Mouse (Mus musculus) heart, adult 18-20 months (tissue): ENCODE results near the gene Plppr4. TPM values are rescaled to one million over a fixed set of nuclear protein-coding genes. Genes with fewer than 3 reads are reported as not detected.

ENCODE experiments used
- DNase-seq, 2 experiments: peaks; one replicate each; pipeline ENCODE4 v3.0.0; 2021 to 2022; ENCODE audit warnings: mixed read lengths in 1 of 2
- microRNA-seq, 2 experiments: library from miRNA; unstranded; fragments of <30 nt; microRNA quantifications; one replicate each; pipeline ENCODE4 v1.2.0; 2022
- total RNA-seq, 2 experiments: library from RNA; stranded (reverse); gene quantifications; 2 replicates each; pipeline ENCODE4 v1.2.3; 2021

Plppr4 gene
- total RNA-seq, 2 experiments from 2014 or later = 0.07 to 0.10 TPM

DNA sequence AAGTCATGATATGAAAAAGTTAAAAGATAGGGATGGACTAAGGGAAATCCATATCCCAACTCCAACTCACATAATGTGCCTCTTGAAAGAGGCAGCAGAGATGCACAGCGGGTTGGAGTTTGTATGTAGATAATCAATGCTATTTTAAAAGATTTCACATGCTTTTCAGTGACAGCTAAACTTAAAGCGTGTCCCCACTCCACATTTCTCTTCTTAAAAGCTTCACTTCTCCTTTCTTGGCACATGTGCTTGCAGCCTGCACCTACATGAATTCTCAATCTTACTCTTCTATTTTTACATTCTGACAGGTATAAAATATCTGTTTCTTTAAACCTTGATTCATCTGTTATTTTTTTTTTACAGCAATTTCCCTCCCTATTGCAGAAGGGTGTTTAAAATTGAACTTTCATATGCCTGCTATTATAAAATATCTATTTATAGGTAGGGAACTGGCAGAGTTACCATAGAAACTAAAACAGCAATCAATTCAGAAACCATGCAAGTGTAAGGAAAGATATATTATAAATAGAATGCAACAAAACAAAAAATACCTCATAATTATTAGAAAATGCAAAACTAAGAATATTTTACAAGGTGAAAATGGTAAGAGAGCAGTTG is 66.3 kb downstream of the Plppr4 start:
- no peak for DNase-seq

Small RNA genes lying within 50 kb of the gene (microRNA-seq; reads per million reads assigned to microRNA genes)
- 0 reads per million in 2 experiments for gene Gm22408

Other genes with a start within 250 kb of the Plppr4 start
- under 1 TPM; 0.12 to 0.13 TPM for gene Plppr5, start 214.0 kb upstream of the Plppr4 start, total RNA-seq